Mouse (Mus musculus): ENCODE data around the gene Amhr2.

Gene Amhr2

GRCm38 (mm10) chr15:102473246-102473645 lies 28.1 kb downstream of the Amhr2 start:
- DNase-seq = no peak

DNA sequence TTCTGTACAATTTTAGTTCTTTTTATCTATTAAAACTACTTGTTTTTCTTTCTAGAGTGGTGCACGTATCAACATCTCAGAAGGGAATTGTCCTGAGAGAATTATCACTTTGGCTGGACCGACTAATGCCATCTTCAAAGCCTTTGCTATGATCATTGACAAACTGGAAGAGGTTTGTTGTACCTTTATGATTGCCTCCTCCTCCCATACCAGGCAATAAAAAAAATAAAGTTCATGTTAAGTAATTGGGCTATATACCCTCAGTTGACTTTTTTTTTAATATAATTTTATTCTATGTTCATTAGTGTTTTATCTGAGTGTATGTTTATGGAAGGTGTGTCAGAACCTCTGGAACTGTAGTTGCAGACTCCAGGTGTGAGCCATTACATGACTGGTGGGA lies 29.4 kb downstream of the Amhr2 start:
- DNase-seq = no peak

- DNase-seq = no peak
These were observed 38.0 kb downstream of the Amhr2 start for GRCm38 (mm10) chr15:102483136-102483535.

DNA sequence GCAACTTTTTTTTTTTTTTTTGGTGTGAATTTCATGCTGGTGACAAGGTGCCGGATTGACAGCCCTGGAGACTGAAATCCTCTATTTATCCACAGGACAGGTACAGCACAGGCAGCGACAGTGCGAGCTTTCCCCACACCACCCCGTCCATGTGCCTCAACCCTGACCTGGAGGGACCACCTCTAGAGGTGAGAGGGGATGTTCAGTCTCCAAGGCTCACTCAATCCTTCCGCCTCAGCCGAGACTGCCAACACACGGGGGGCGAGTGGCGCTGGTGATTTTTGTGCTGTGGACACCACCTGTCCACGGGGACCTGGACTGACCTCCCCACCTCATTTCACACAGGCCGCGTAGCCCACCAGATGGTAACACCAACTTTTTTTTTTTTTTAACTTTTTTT lies 40.7 kb downstream of the Amhr2 start:
- no peak for DNase-seq

DNA sequence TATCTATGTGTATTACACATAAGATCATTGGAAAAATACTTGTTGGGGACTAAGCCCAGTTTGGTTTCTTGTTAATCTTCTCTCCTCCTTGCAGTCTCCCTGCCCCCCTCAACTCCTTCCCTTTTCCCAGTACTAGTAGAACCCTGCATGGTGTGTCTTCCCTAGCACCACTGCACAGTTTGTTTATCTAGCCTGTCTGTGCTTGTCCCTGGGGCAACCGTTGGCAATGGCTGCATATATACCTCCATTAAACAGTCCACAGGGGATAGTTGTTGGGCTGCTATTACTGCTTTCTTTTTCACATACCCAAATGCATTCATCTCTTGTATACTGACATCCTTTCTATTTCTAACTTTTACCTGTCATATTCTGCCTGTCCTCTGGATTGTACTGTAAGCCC lies 42.5 kb downstream of the Amhr2 start:
- no peak for DNase-seq

DNA sequence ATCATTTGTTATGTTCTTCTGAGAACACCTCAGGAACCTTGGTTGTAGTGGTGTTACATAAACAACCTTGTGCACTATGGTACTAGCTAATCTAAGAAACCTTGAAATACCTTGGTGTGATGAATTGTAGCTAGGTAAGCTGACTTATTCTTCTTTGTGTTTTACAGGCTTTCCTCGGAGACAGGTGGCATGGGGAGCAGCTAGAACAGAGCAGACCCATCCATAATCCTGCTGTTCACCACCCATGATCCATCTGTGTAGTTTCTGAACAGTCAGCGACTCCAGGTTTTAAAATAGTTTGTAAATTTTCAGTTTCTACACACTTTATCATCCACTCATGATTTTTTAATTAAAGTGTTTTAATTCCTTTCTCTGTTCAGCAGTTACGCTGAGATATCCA lies 53.2 kb downstream of the Amhr2 start:
- no peak for DNase-seq

DNA sequence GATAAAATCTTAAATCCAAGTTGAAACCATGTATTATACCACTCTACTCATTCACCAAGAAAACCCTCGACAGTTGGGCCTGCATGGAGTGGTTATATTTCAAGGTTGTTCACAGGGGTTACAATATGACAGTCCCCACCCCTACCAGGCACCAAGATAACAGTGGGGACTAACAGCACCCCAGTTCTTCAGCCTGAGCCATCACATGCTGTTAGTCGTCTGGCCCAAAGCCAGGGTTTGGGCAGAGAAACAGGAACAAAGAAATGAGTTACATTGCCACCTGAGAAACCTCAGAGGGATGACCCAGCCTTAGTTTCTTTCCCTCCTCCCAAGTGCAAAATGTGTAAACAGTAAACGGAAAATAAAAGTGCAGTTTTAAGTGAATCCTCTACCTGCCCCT lies 54.2 kb downstream of the Amhr2 start:
- DNase-seq = no peak

- DNase-seq = no peak
These were observed 54.7 kb downstream of the Amhr2 start for GRCm38 (mm10) chr15:102499851-102500250.

DNA sequence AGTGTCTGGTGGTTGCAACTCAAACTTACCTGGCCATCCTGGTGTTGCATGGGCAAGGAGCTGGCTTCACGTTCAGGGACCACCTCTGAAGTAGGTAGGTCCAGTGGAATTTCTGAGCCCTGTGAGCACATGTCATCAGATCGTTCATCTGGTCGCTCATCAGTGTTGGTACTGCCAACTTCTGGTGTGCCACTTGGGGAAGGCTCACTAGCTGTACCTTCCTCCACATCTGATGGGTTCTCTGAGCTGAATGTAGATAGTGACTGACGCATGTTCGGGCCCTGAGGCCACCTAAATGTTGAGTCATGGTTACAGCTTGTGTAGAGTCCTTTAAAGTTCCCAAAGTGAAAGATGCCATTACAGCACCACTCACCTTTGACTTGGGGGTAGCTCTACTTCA lies 55.3 kb downstream of the Amhr2 start:
- no peak for DNase-seq

GRCm38 (mm10) chr15:102501084-102501814 lies 56.1 kb downstream of the Amhr2 start:
- peak in 1 of 2 experiments; percentile 35 for DNase-seq

DNA sequence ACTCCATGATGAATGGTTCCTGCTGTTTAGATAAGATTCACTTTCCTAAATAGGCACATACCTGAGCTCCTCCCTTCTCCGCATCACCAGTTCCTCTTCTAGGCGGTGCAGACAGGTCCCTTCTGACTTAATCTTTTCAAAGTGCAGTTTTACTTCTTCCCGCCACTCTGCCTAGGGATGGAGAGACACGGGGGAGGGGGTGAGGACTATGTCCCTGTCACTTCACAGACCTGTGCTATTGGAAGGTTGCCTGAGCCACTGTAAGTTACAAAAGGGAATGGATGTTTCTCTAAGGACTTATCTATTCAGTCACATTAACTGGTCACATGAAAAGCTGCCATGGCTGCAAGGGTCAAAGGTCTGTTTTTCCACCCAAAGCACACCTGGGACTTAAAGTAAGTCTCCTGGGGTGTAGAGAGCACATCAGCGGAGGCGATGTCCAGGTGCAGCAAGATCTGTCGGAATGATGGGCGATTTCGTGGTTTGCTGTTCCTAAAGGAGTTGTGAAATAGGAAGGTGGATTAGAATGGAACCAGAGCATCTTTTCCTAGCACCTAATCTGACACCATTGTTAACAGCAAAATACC lies 57.2 kb downstream of the Amhr2 start:
- DNase-seq = peak in 1 of 2 experiments; percentile 42

DNA sequence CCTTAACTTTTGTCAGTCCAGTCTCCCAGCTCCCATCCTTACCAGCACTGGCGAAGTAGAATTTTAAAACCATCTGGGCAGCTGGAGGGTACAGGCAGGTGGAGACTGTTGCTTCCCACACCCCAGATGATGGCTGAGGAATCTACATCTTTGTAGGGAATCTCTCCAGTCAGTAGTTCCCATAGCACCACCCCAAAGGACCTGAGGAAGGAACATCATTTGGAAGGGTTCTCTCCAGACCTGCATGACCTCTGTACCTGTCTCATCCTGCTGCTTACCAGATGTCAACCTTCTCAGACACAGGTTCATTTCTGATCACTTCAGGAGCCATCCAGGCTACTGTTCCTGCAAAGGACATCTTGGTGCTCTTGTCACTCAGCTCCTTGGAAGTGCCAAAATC lies 58.3 kb downstream of the Amhr2 start, which contains the start of gene Gm10337:
Gm10337 (plus strand) TSS at position 276 of the 400 bp plus-strand sequence.
- no peak for DNase-seq

Data from kidney, postnatal 25 days (tissue).